Mouse (Mus musculus): ENCODE results near the gene Larp7.

GRCm38 (mm10) chr3:127543976-127544375, 9.2 kb downstream of the Larp7 start:
- TF ChIP-seq POLR2A (IDR thresholded peaks at IDR 0.05; ENCODE audit: extremely low read depth, insufficient read depth, low read length) (no peak), CTCF (IDR thresholded peaks at IDR 0.05; ENCODE audit: low read depth, low read length) (no peak)
